Mouse (Mus musculus): ENCODE measurements at regions not wholly inside any gene's neighbourhood (a gene's known extent, or its start where the extent isn't known, plus 50 kb on each side); places are given as distances from the start of the nearest gene placed in this dataset.
A peak's percentile ranks its signal among the peaks of the same experiment; 100 is the strongest.

- Histone ChIP-seq H3K27me3 (ENCODE audit: control insufficient read depth, insufficient read depth, low read length, poor library complexity, severe bottlenecking) (no peaks in the 10 kb centered on the region), H3K36me3 (ENCODE audit: control insufficient read depth, insufficient read depth, low read length, poor library complexity, severe bottlenecking) (no peaks in the 10 kb centered on the region)
- DNase-seq (ENCODE audit: low read depth, low spot score) = no peak
Observed at GRCm38 (mm10) chr13:6109018-6109657, 247.9 kb downstream of the Klf6 start.

- no peak for DNase-seq (ENCODE audit: low read depth, low spot score)
- H3K27me3 ChIP-seq (ENCODE audit: control insufficient read depth, insufficient read depth, low read length, poor library complexity, severe bottlenecking) = no peaks in the 10 kb centered on the region
Observed at GRCm38 (mm10) chr13:6119703-6120102, 258.4 kb downstream of the Klf6 start.

GRCm38 (mm10) chr13:6127311-6127710, 266.0 kb downstream of the Klf6 start:
- Histone ChIP-seq H3K27me3 (ENCODE audit: control insufficient read depth, insufficient read depth, low read length, poor library complexity, severe bottlenecking) (no peaks in the 10 kb centered on the region), H3K36me3 (ENCODE audit: control insufficient read depth, insufficient read depth, low read length, poor library complexity, severe bottlenecking) (no peaks in the 10 kb centered on the region)
- no peak for DNase-seq (ENCODE audit: low read depth, low spot score)

More at GRCm38 (mm10) chr13:6119703-6120102, 258.4 kb downstream of the Klf6 start:
- no peaks in the 10 kb centered on the region for H3K36me3 ChIP-seq (ENCODE audit: control insufficient read depth, insufficient read depth, low read length, poor library complexity, severe bottlenecking)

- DNase-seq (ENCODE audit: low read depth, low spot score) = no peak
- no peaks in the 10 kb centered on the region for H3K27me3 ChIP-seq (ENCODE audit: control insufficient read depth, insufficient read depth, low read length, poor library complexity, severe bottlenecking)
- H3K36me3 ChIP-seq (ENCODE audit: control insufficient read depth, insufficient read depth, low read length, poor library complexity, severe bottlenecking) = no peaks in the 10 kb centered on the region
Observed at GRCm38 (mm10) chr13:6128903-6129302, 267.6 kb downstream of the Klf6 start.

- no peak for DNase-seq (ENCODE audit: low read depth, low spot score)
- H3K36me3 ChIP-seq (ENCODE audit: control insufficient read depth, insufficient read depth, low read length, poor library complexity, severe bottlenecking) = no peaks in the 10 kb centered on the region
- no peaks in the 10 kb centered on the region for H3K27me3 ChIP-seq (ENCODE audit: control insufficient read depth, insufficient read depth, low read length, poor library complexity, severe bottlenecking)
Observed at GRCm38 (mm10) chr13:6131363-6131762, 270.1 kb downstream of the Klf6 start.

GRCm38 (mm10) chr13:6137170-6137569, 275.9 kb downstream of the Klf6 start:
- DNase-seq (ENCODE audit: low read depth, low spot score) = no peak
- Histone ChIP-seq H3K27me3 (ENCODE audit: control insufficient read depth, insufficient read depth, low read length, poor library complexity, severe bottlenecking) (no peaks in the 10 kb centered on the region), H3K36me3 (ENCODE audit: control insufficient read depth, insufficient read depth, low read length, poor library complexity, severe bottlenecking) (no peaks in the 10 kb centered on the region)

- no peak for DNase-seq (ENCODE audit: low read depth, low spot score)
- Histone ChIP-seq H3K36me3 (ENCODE audit: control insufficient read depth, insufficient read depth, low read length, poor library complexity, severe bottlenecking) (no peaks in the 10 kb centered on the region), H3K27me3 (ENCODE audit: control insufficient read depth, insufficient read depth, low read length, poor library complexity, severe bottlenecking) (no peaks in the 10 kb centered on the region)
Observed at GRCm38 (mm10) chr13:6142771-6143170, 281.5 kb downstream of the Klf6 start.

GRCm38 (mm10) chr13:6153657-6154056, 292.4 kb downstream of the Klf6 start:
- H3K36me3 ChIP-seq (ENCODE audit: control insufficient read depth, insufficient read depth, low read length, poor library complexity, severe bottlenecking) = no peaks in the 10 kb centered on the region
- DNase-seq (ENCODE audit: low read depth, low spot score) = no peak
- no peaks in the 10 kb centered on the region for H3K27me3 ChIP-seq (ENCODE audit: control insufficient read depth, insufficient read depth, low read length, poor library complexity, severe bottlenecking)

GRCm38 (mm10) chr13:6156191-6156590, 294.9 kb downstream of the Klf6 start:
- Histone ChIP-seq H3K36me3 (ENCODE audit: control insufficient read depth, insufficient read depth, low read length, poor library complexity, severe bottlenecking) (no peaks in the 10 kb centered on the region), H3K27me3 (ENCODE audit: control insufficient read depth, insufficient read depth, low read length, poor library complexity, severe bottlenecking) (no peaks in the 10 kb centered on the region)
- DNase-seq (ENCODE audit: low read depth, low spot score) = no peak

- Histone ChIP-seq H3K36me3 (ENCODE audit: control insufficient read depth, insufficient read depth, low read length, poor library complexity, severe bottlenecking) (no peaks in the 10 kb centered on the region), H3K27me3 (ENCODE audit: control insufficient read depth, insufficient read depth, low read length, poor library complexity, severe bottlenecking) (no peaks in the 10 kb centered on the region)
- no peak for DNase-seq (ENCODE audit: low read depth, low spot score)
Observed at GRCm38 (mm10) chr13:6157029-6157428, 295.7 kb downstream of the Klf6 start.

- H3K36me3 ChIP-seq (ENCODE audit: control insufficient read depth, insufficient read depth, low read length, poor library complexity, severe bottlenecking) = no peaks in the 10 kb centered on the region
- no peaks in the 10 kb centered on the region for H3K27me3 ChIP-seq (ENCODE audit: control insufficient read depth, insufficient read depth, low read length, poor library complexity, severe bottlenecking)
- DNase-seq (ENCODE audit: low read depth, low spot score) = no peak
Observed at GRCm38 (mm10) chr13:6157946-6158345, 296.7 kb downstream of the Klf6 start.

GRCm38 (mm10) chr13:6159412-6159811, 298.1 kb downstream of the Klf6 start:
- Histone ChIP-seq H3K27me3 (ENCODE audit: control insufficient read depth, insufficient read depth, low read length, poor library complexity, severe bottlenecking) (no peaks in the 10 kb centered on the region), H3K36me3 (ENCODE audit: control insufficient read depth, insufficient read depth, low read length, poor library complexity, severe bottlenecking) (no peaks in the 10 kb centered on the region)
- DNase-seq (ENCODE audit: low read depth, low spot score) = peak; percentile 2

- Histone ChIP-seq H3K27me3 (ENCODE audit: control insufficient read depth, insufficient read depth, low read length, poor library complexity, severe bottlenecking) (no peaks in the 10 kb centered on the region), H3K36me3 (ENCODE audit: control insufficient read depth, insufficient read depth, low read length, poor library complexity, severe bottlenecking) (no peaks in the 10 kb centered on the region)
- no peak for DNase-seq (ENCODE audit: low read depth, low spot score)
Observed at GRCm38 (mm10) chr13:6165916-6166315, 304.6 kb downstream of the Klf6 start.

- Histone ChIP-seq H3K27me3 (ENCODE audit: control insufficient read depth, insufficient read depth, low read length, poor library complexity, severe bottlenecking) (no peaks in the 10 kb centered on the region), H3K36me3 (ENCODE audit: control insufficient read depth, insufficient read depth, low read length, poor library complexity, severe bottlenecking) (no peaks in the 10 kb centered on the region)
- DNase-seq (ENCODE audit: low read depth, low spot score) = no peak
Observed at GRCm38 (mm10) chr13:6167055-6167761, 305.9 kb downstream of the Klf6 start.

- DNase-seq (ENCODE audit: low read depth, low spot score) = no peak
- no peaks in the 10 kb centered on the region for H3K36me3 ChIP-seq (ENCODE audit: control insufficient read depth, insufficient read depth, low read length, poor library complexity, severe bottlenecking)
Observed at GRCm38 (mm10) chr13:6173095-6173494, 311.8 kb downstream of the Klf6 start.

More at GRCm38 (mm10) chr13:6173095-6173494, 311.8 kb downstream of the Klf6 start:
- no peaks in the 10 kb centered on the region for H3K27me3 ChIP-seq (ENCODE audit: control insufficient read depth, insufficient read depth, low read length, poor library complexity, severe bottlenecking)

Measured in splenic B cell, adult 2 months (primary cell).